Mouse (Mus musculus): Measurements from ENCODE around the gene Parvg. TPM values are rescaled to one million over a fixed set of nuclear protein-coding genes. Genes with fewer than 3 reads are reported as not detected.

The Parvg gene
- polyA plus RNA-seq, 1 experiment = 1.4 TPM

DNA sequence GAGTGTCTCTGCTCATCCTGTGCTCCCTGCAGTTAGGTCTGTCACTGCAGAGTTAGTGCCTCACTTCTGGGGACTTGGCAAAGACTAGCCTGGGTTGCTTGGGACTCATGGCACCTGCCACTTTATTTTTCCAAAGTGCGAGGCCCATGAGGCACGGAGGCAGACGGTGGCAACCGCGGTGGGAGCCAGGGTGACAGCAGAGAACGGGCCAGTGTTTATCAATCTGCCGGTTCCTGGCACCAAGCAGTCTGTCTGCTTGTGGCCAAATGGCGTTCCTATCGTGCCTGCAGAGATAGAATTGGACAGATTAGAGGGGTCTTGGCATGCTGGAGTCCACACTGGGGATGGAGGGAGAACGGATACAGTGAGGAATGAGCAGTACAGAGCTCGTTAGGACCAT lies 13.6 kb upstream of the Parvg start:
- H3K27me3 ChIP-seq (ENCODE audit: control insufficient read depth, insufficient read depth, low read length) = no peaks in the 10 kb centered on the region
- peaks cover 14% of the 10 kb centered on the region for H3K4me1 ChIP-seq (ENCODE audit: control insufficient read depth, insufficient read depth, low read length)
- no peak overlapping the region for H3K4me3 ChIP-seq (replicated peaks; ENCODE audit: insufficient read depth, low read depth, low read length)
- DNase-seq = peak; percentile 47 to 71
- 10% methylated on average over 11 of the region's 11 CpGs for WGBS
- H3K27ac ChIP-seq (ENCODE audit: insufficient read depth, low read length) = no peak overlapping the region
- TF ChIP-seq CTCF (IDR thresholded peaks at IDR 0.05; ENCODE audit: borderline replicate concordance, insufficient read depth, low read depth, low read length) = no peak
- no peak for TF ChIP-seq POLR2A (IDR thresholded peaks at IDR 0.05; ENCODE audit: borderline replicate concordance, insufficient read depth, low read length)

DNA sequence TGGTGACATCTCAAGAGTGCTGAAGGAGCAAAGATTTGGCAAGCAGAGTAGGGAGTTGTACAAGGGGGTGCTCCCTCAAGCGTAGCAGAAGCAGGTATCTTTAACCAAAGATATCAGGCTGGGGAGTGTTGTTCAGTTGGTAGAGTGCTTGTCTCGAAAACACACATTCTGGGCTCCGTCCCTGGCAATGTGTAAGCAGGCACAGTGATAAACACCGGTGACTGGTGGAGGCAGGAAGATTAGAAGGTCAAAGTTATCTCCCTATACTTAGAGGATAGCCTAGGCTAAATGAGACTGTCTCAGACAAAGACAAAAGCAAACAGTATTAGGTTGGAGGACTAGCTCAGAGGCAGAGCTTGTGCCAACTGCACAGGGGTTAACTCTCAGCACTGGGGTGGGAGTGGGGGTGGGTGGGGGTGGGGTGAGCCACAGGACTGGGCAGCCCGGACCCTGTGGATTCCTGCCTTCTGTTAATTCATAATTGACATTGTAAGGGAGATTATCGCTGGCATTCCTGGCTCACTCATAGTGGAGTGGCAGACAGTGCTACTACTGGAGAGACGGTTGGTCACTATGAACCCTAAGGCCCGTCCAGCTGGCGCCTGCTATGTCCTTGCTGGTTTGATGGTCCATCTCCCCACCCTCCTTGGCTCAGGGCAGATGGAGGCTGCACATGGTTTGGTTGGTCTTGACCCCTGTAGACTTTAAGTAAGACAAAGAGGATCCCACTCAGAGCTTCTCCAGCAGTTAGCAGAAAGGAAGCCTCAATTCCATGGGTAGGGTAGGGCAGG lies 12.3 kb upstream of the Parvg start:
- Histone ChIP-seq H3K4me3 (replicated peaks; ENCODE audit: insufficient read depth, low read depth, low read length) (no peak overlapping the region), H3K27ac (ENCODE audit: insufficient read depth, low read length) (no peak overlapping the region), H3K4me1 (ENCODE audit: control insufficient read depth, insufficient read depth, low read length) (peaks cover 14% of the 10 kb centered on the region), H3K27me3 (ENCODE audit: control insufficient read depth, insufficient read depth, low read length) (no peaks in the 10 kb centered on the region)
- 79% methylated on average over 9 of the region's 9 CpGs for WGBS
- DNase-seq = no peak
- TF ChIP-seq POLR2A (IDR thresholded peaks at IDR 0.05; ENCODE audit: borderline replicate concordance, insufficient read depth, low read length) (no peak), CTCF (IDR thresholded peaks at IDR 0.05; ENCODE audit: borderline replicate concordance, insufficient read depth, low read depth, low read length) (no peak)

DNA sequence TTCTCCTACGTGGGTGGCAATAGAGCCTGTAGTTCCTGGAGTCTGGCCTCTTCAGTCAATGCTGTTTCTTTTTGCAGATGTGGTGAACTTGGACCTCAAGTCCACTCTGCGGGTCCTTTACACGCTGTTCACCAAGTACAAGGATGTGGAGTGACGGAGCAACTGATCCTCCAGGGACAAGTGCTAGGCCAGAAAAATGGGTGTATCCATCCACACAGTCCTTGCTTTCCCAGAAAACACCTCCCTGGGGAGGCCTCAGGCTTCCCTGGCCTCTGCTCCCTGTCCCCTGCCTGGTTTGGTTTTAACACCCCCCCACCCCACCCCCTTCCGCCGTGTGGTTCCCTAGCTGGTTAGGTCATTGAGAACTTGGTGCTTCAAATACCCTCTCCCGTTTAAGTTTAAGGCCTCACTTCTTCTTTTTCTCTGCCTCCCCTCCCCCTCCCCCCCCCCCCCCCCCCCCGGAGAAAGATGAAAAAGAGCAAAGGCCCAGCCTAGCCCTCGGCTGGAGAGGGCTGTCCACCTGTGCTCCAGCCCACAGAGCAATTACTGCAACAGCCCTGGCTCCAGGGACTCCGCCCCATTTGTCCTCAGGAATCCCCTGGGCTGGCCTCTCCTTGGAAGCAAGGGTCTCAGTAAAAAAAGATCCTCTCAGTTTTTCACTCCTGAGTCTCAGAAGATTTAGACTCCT lies 10.8 kb upstream of the Parvg start:
- no peak for TF ChIP-seq CTCF (IDR thresholded peaks at IDR 0.05; ENCODE audit: borderline replicate concordance, insufficient read depth, low read depth, low read length)
- no peak for TF ChIP-seq POLR2A (IDR thresholded peaks at IDR 0.05; ENCODE audit: borderline replicate concordance, insufficient read depth, low read length)
- WGBS = 81% methylated on average over 10 of the region's 10 CpGs
- no peak for DNase-seq

DNA sequence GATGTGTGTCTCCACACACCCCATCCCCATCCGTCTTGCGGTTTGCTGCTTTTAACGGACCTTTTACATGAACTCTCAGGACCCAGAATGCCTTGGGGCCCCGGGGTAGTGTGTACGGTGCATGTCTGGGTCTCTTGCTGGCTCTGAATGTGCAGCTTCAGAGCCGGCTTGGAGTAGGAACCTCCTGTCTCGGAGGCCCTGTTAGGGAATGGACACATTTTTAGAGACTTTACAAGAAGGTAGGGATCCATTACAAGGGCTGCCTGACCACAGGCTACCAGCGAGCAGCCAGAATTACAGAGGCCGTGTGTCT lies 10.3 kb upstream of the Parvg start:
- H3K4me1 ChIP-seq (ENCODE audit: control insufficient read depth, insufficient read depth, low read length) = peaks cover 14% of the 10 kb centered on the region
- 82% methylated on average over 9 of the region's 9 CpGs for WGBS
- H3K27ac ChIP-seq (ENCODE audit: insufficient read depth, low read length) = no peak overlapping the region
- no peaks in the 10 kb centered on the region for H3K27me3 ChIP-seq (ENCODE audit: control insufficient read depth, insufficient read depth, low read length)
- H3K4me3 ChIP-seq (replicated peaks; ENCODE audit: insufficient read depth, low read depth, low read length) = no peak overlapping the region
- no peak for DNase-seq
- TF ChIP-seq CTCF (IDR thresholded peaks at IDR 0.05; ENCODE audit: borderline replicate concordance, insufficient read depth, low read depth, low read length) (no peak), POLR2A (IDR thresholded peaks at IDR 0.05; ENCODE audit: borderline replicate concordance, insufficient read depth, low read length) (no peak)

More for the DNA sequence above, 10.8 kb upstream of the Parvg start:
- H3K27ac ChIP-seq (ENCODE audit: insufficient read depth, low read length) = no peak overlapping the region
- H3K4me1 ChIP-seq (ENCODE audit: control insufficient read depth, insufficient read depth, low read length) = peaks cover 14% of the 10 kb centered on the region
- no peaks in the 10 kb centered on the region for H3K27me3 ChIP-seq (ENCODE audit: control insufficient read depth, insufficient read depth, low read length)
- no peak overlapping the region for H3K4me3 ChIP-seq (replicated peaks; ENCODE audit: insufficient read depth, low read depth, low read length)

DNA sequence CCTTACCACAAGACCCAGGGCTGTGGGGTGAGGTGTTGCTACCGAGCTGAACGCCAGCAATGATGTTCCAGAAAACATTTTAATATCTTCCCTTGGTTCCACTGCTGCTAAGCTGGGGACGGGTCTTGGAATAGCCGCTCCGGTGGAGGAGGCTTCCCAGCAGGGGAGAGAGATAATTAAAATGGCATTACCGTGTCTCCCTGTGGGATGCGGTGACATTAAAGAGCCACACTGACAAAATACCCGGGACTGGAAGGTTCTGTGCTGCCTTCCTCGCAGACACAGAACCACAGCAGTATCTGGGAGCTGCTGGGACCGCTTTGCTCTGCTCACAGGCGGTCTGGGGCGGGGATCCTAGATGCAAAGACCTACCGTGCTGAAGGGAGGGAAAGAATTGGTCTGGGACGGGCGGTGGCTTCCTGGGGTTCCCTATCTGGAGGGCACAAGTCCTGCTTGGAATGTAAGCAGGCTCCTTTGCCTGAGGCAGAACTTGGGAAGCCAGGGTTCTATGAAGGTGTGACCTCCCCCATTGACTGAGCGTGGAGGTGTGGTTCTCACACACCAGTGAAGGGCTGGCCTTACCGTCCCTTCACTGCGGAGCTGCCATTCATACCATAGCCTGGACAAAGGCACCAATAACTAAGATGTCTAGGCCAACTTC lies 9.3 kb upstream of the Parvg start:
- TF ChIP-seq POLR2A (IDR thresholded peaks at IDR 0.05; ENCODE audit: borderline replicate concordance, insufficient read depth, low read length) = no peak
- no peak for TF ChIP-seq CTCF (IDR thresholded peaks at IDR 0.05; ENCODE audit: borderline replicate concordance, insufficient read depth, low read depth, low read length)
- no peak for DNase-seq
- no peak overlapping the region for H3K4me3 ChIP-seq (replicated peaks; ENCODE audit: insufficient read depth, low read depth, low read length)
- peaks cover 11% of the 10 kb centered on the region for H3K4me1 ChIP-seq (ENCODE audit: control insufficient read depth, insufficient read depth, low read length)
- WGBS = 64% methylated on average over 18 of the region's 18 CpGs
- H3K27ac ChIP-seq (ENCODE audit: insufficient read depth, low read length) = no peak overlapping the region
- no peaks in the 10 kb centered on the region for H3K27me3 ChIP-seq (ENCODE audit: control insufficient read depth, insufficient read depth, low read length)

DNA sequence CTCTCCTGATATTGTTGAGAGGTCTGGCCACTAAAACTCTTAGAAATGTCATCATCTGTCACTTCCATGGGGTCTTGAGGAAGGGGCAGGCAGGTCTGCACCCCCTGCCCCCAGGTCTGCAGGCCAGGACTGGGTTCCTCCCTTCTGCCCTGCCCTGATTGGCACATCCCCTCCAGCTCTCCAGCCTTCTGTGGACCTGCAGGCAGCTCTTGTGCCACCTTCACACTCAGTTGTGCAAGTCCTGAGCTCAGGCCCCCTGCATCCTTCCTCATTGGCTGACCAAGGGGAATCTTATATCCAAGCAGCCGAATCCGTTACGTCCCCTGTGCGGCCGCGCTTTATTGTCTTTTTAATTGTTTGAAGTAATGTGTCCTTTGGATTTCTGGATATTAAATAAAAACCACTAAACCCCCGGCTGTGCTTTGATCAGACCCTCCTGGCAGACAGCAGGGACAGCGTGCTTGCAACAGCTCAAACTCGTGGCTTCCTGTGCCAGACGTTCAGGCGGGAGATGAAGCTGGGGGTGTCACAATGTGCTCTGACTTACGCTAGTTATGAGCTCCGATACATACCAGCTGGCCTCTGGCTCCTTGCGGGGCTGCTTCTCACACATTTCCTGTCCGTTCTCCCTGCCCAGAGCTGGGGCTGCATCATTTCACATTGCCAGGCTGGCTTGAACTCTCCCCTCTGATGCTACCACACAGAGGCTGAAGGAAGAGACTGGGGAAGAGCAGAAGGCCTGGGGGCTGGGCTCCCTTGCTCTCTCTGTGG lies 8.4 kb upstream of the Parvg start:
- Histone ChIP-seq H3K4me1 (ENCODE audit: control insufficient read depth, insufficient read depth, low read length) (peaks cover 5% of the 10 kb centered on the region), H3K27ac (ENCODE audit: insufficient read depth, low read length) (no peak overlapping the region), H3K27me3 (ENCODE audit: control insufficient read depth, insufficient read depth, low read length) (no peaks in the 10 kb centered on the region), H3K4me3 (replicated peaks; ENCODE audit: insufficient read depth, low read depth, low read length) (no peak overlapping the region)
- no peak for DNase-seq
- TF ChIP-seq CTCF (IDR thresholded peaks at IDR 0.05; ENCODE audit: borderline replicate concordance, insufficient read depth, low read depth, low read length) = no peak
- TF ChIP-seq POLR2A (IDR thresholded peaks at IDR 0.05; ENCODE audit: borderline replicate concordance, insufficient read depth, low read length) = no peak
- 69% methylated on average over 15 of the region's 15 CpGs for WGBS

DNA sequence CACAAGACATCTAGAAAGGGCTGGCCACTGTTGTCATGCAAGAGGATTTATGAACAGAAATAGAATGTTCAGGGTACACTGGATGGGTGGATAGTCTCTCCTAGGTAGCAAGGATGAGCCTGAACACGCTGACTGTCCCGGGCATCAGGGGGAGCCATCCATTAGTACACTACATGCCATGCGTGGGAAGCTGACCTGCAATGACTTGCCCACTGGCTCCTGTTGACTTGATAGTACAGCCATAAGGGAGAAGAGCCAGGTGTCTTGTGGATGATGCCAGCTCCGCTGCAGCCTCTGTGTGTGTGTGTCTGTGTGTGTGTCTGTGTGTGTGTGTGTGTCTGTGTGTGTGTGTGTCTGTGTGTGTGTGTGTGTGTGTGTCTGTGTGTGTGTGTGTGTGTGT lies 4.4 kb upstream of the Parvg start:
- no peak for TF ChIP-seq POLR2A (IDR thresholded peaks at IDR 0.05; ENCODE audit: borderline replicate concordance, insufficient read depth, low read length)
- TF ChIP-seq CTCF (IDR thresholded peaks at IDR 0.05; ENCODE audit: borderline replicate concordance, insufficient read depth, low read depth, low read length) = no peak
- peaks cover 4% of the 10 kb centered on the region; the same call in 1 of the 2 replicates for H3K4me1 ChIP-seq (ENCODE audit: control insufficient read depth, insufficient read depth, low read length)
- no peak for DNase-seq
- WGBS = 87% methylated on average over 4 of the region's 4 CpGs
- H3K27ac ChIP-seq (ENCODE audit: insufficient read depth, low read length) = no peak overlapping the region
- H3K4me3 ChIP-seq (replicated peaks; ENCODE audit: insufficient read depth, low read depth, low read length) = no peak overlapping the region
- H3K27me3 ChIP-seq (ENCODE audit: control insufficient read depth, insufficient read depth, low read length) = no peaks in the 10 kb centered on the region; the same call in 1 of the 2 replicates

Measured in cerebellum, adult 2 months (tissue).